Mouse (Mus musculus) ES-Bruce4 (cell line): Measurements from ENCODE around the gene Gm48551. TPM values are rescaled to one million over a fixed set of nuclear protein-coding genes. Genes with fewer than 3 reads are reported as not detected.

Experiments
- H3K27ac ChIP-seq: 2 replicates; pipeline ENCODE4 v1.5.1; 2012; ENCODE audit warnings: low read length, inconsistent platforms; ENCODE audit not compliant: insufficient read depth
- H3K27me3 ChIP-seq: 2 replicates; pipeline ENCODE4 v1.6.1; 2012; ENCODE audit warnings: mild to moderate bottlenecking, low read length, inconsistent platforms; ENCODE audit not compliant: control insufficient read depth, poor library complexity, insufficient read depth, severe bottlenecking
- H3K36me3 ChIP-seq: 2 replicates; pipeline ENCODE4 v1.6.1; 2012; ENCODE audit warnings: inconsistent platforms, mild to moderate bottlenecking, low read length, moderate library complexity; ENCODE audit not compliant: control insufficient read depth, poor library complexity, insufficient read depth, severe bottlenecking
- H3K4me1 ChIP-seq: one replicate; pipeline ENCODE4 v1.8.1; 2011; ENCODE audit warnings: low read length; ENCODE audit not compliant: control insufficient read depth, insufficient read depth
- H3K4me3 ChIP-seq: 2 replicates; pipeline ENCODE4 v1.5.1; 2011; ENCODE audit warnings: low read depth, mild to moderate bottlenecking, low read length
- H3K9ac ChIP-seq: 2 replicates; pipeline ENCODE4 v1.6.1; 2012; ENCODE audit warnings: low read depth, mild to moderate bottlenecking, inconsistent platforms; ENCODE audit not compliant: poor library complexity, severe bottlenecking
- H3K9me3 ChIP-seq: replicated peaks from 2 replicates; pipeline ENCODE4 v1.6.1; 2012; ENCODE audit warnings: mild to moderate bottlenecking, low read length, inconsistent platforms; ENCODE audit not compliant: control insufficient read depth, poor library complexity, insufficient read depth, severe bottlenecking
- CTCF ChIP-seq: IDR thresholded peaks from one replicate; pipeline ENCODE4 v1.8.1; 2011; ENCODE audit warnings: low read depth, low read length
- EP300 ChIP-seq: IDR thresholded peaks from 2 replicates; pipeline ENCODE4 v1.6.1; 2011; ENCODE audit warnings: low read depth, low read length; ENCODE audit not compliant: insufficient read depth
- POLR2A ChIP-seq: IDR thresholded peaks from one replicate; pipeline ENCODE4 v1.8.1; 2011; ENCODE audit warnings: low read length; ENCODE audit not compliant: insufficient read depth
- polyA plus RNA-seq: library from polyadenylated mRNA; stranded (reverse); fragments of >200 nt; gene quantifications from 2 replicates; pipeline ENCODE4 v1.2.4, GENCODE M21; 2011; ENCODE audit warnings: low read depth; ENCODE audit not compliant: missing spikeins, insufficient read depth, insufficient read length

Gene Gm48551
- polyA plus RNA-seq, 1 experiment, result 1.5 TPM

DNA sequence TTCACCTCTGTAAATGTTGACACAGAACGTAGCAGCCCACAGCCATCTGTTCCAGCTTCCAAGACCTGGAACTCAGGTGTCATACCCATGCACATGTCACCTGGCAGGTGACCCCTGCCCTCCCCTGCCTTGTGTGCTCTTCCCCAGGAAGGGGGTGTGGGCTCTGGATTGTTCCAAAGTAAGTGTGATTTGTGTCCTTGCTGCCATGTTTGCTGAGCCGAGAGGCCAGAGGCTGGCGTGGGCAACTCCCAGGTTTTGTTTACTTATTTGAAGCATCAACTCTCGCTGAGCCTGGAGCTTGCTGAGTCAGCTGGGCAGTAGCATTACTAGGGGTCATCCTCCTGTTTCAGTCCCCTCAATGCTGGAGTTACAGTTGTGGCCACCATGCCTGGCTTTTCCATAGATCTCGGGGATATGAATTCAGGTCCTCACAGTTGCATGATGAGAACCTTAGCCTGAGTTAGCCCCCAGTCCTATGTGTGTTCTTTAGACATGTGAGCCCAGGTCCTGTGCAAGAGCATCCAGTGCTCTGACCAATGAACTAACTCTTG lies 4.3 kb downstream of the Gm48551 start, which contains the start of gene Gm48552:
TSS of gene Gm48552 (plus strand) at position 501 of the 551 bp plus-strand sequence.
- H3K9ac ChIP-seq, result no peak within 1 kb of the TSS

DNA sequence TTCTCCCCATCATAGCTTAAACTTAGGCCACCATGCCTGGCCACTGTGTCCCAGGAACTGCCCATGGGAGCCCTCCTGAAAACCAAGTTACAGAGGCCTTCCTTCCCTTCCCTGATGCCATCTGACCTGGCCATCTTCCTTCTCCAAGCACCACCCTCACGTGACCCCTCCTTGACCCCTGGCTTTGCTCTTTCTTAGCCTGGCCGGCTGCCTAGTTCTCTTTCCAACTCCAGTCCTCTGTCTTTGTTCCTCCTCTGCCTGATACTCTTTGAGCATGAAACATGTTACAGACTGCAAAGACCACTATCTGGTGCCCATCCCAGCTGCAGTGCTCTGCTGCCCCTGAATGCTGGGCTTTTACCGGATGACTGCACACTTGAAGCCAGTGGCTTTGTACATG lies 5.1 kb downstream of the Gm48551 start:
- Histone ChIP-seq H3K9ac (no peak overlapping the region), H3K4me3 (no peak overlapping the region), H3K27me3 (no peaks in the 10 kb centered on the region), H3K9me3 (no peaks in the 10 kb centered on the region), H3K36me3 (peaks cover 12% of the 10 kb centered on the region), H3K4me1 (peaks cover 3% of the 10 kb centered on the region), H3K27ac (no peak overlapping the region)
- TF ChIP-seq CTCF, result no peak
- no peak for TF ChIP-seq EP300
- TF ChIP-seq POLR2A, result no peak

More for the DNA sequence above, 4.3 kb downstream of the Gm48551 start, which contains the start of gene Gm48552:
- no peak within 1 kb of the TSS for H3K4me3 ChIP-seq
- no peaks in the 10 kb centered on the region for H3K9me3 ChIP-seq
- peaks cover 3% of the 10 kb centered on the region for H3K4me1 ChIP-seq
- no peak within 1 kb of the TSS for H3K27ac ChIP-seq
- peaks cover 12% of the 10 kb centered on the region for H3K36me3 ChIP-seq
- no peaks in the 10 kb centered on the region for H3K27me3 ChIP-seq
- TF ChIP-seq EP300, result no peak
- TF ChIP-seq CTCF, result no peak
- no peak for TF ChIP-seq POLR2A

- H3K27ac ChIP-seq, result no peak overlapping the region
- H3K4me3 ChIP-seq, result no peak overlapping the region
- H3K9ac ChIP-seq, result no peak overlapping the region
- no peaks in the 10 kb centered on the region for H3K27me3 ChIP-seq
- peaks cover 12% of the 10 kb centered on the region for H3K36me3 ChIP-seq
- H3K4me1 ChIP-seq, result peaks cover 3% of the 10 kb centered on the region
- no peaks in the 10 kb centered on the region for H3K9me3 ChIP-seq
- TF ChIP-seq EP300, result no peak
- TF ChIP-seq CTCF, result peak; percentile 93
Measured at GRCm38 (mm10) chr10:81389801-81390677, 5.8 kb downstream of the Gm48551 start.

DNA sequence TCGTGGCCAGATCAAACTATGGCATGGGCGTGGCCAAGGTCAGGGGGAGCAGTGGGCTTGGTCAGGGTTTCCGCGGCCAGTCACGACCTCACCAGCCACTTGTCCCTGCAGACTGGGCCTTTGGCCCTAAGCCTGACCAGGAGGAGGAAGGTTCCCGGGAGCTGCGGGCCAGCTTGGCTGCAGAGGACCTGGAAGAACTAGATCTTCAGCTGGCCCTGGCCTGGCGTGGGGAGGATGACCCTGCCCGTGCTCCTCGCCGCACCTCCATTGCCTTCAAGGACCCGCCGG lies 6.4 kb downstream of the Gm48551 start:
- TF ChIP-seq CTCF, result no peak
- no peak for TF ChIP-seq EP300
- TF ChIP-seq POLR2A, result no peak
- peaks cover 3% of the 10 kb centered on the region for H3K4me1 ChIP-seq
- no peaks in the 10 kb centered on the region for H3K9me3 ChIP-seq
- no peaks in the 10 kb centered on the region for H3K27me3 ChIP-seq
- H3K9ac ChIP-seq, result no peak overlapping the region
- peaks cover 12% of the 10 kb centered on the region for H3K36me3 ChIP-seq
- H3K27ac ChIP-seq, result no peak overlapping the region
- H3K4me3 ChIP-seq, result no peak overlapping the region

DNA sequence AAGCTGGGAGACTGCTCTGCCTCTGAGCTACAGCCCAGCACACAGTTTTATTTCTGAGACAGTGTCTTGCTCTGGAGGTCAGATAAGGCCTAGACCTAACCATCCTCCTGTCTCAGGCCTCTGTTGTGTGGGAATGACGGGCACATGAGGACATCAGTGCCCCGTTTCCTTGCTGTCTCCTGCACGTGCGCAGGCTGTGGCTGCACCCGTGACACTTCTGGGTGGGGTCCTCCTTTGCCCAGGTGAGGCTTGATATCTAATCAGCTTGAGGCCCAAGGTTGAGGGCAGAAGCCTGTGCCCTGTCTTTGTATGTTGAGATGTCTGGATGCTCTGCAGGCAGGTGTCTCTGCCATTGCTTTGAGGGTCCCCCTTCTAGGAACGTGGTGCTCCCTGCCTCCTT lies 8.0 kb downstream of the Gm48551 start:
- no peak for TF ChIP-seq CTCF
- no peak for TF ChIP-seq POLR2A
- TF ChIP-seq EP300, result no peak
- Histone ChIP-seq H3K9me3 (no peaks in the 10 kb centered on the region), H3K27ac (no peak overlapping the region), H3K9ac (no peak overlapping the region), H3K27me3 (no peaks in the 10 kb centered on the region), H3K36me3 (peaks cover 2% of the 10 kb centered on the region; the same call in 1 of the 2 replicates), H3K4me3 (no peak overlapping the region), H3K4me1 (peaks cover 3% of the 10 kb centered on the region)

DNA sequence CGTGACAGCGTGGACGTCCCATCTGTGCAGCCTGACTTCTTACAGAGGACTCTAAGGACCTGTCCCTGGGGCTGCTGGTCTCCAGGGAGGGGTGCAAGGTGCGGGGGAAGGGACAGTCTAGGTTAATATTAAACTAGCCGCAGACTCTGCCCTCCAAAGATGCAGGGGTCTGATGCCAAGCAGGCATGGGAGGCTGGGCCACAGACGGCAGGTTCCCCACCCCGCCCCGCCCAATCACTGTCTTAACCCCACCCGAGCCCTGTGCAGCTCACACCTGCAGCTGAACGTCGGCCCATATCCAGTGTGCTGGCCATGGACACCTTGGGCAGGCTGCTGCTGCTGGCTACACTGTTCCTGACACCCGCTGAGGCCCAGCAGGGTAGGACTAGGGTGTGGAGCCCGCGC lies 8.5 kb downstream of the Gm48551 start, which contains the start of gene Smim24:
TSS of gene Smim24 (plus strand) at position 271 of the 405 bp plus-strand sequence.
- Histone ChIP-seq H3K9me3 (no peaks in the 10 kb centered on the region), H3K36me3 (no peaks in the 10 kb centered on the region; the same call in 1 of the 2 replicates), H3K4me3 (peak within 1 kb of the TSS; percentile 18; the same call in 1 of the 2 replicates), H3K27me3 (no peaks in the 10 kb centered on the region), H3K27ac (no peak within 1 kb of the TSS), H3K9ac (no peak within 1 kb of the TSS), H3K4me1 (peaks cover 3% of the 10 kb centered on the region)
- TF ChIP-seq CTCF (no peak), EP300 (no peak), POLR2A (no peak)
